Mouse (Mus musculus) cerebellum, adult 9-11 months (tissue): ENCODE results near the gene Clstn2.

ENCODE experiments used
- DNase-seq: peaks from one replicate; pipeline ENCODE4 v3.0.0; 2022

The Clstn2 gene

GRCm38 (mm10) chr9:97672681-97673080 is 360.3 kb downstream of the Clstn2 start:
- no peak for DNase-seq

GRCm38 (mm10) chr9:97672224-97672623 is 360.8 kb downstream of the Clstn2 start:
- no peak for DNase-seq

DNA sequence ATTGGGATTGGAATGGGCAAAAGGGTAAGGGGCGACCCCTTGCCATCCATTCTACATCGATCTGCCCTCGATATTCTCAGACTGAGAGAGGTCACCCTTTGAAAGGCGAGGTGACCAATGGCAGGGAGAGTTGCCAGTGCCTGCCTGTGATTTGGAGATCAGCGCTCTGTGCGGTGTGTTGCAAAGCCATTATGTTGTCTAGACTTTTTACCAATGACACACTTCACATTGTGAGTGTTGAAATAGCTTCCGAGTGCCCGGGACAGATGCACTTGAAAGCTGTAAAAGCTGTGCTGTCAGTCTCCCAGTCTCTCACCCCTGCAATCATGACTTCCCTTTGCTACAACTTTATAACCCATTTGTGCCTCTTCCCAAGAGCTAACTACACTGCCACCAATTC is 362.3 kb downstream of the Clstn2 start:
- no peak for DNase-seq

- DNase-seq, result no peak
Measured at GRCm38 (mm10) chr9:97660989-97661388, 372.0 kb downstream of the Clstn2 start.

DNA sequence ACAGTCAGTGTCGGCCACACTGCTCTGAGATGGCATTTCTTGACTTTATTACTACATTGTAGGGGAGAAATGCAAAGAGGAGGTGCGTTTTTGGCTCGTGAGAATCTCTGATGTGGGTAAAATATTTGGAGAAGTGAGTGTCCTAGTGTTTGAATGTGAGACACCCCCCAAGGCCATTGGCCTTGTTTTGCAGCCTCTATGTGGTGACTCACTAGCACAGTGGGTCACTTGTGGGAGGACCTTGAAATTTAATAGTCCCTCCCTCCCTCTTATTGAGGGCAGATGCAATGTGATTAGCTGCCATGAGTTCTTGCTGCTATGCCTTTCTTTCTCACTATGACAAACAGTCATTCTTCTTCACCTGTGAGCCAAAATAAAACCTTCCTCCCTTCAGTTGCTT is 374.2 kb downstream of the Clstn2 start:
- no peak for DNase-seq

- DNase-seq, result no peak
Measured at GRCm38 (mm10) chr9:97648409-97648808, 384.6 kb downstream of the Clstn2 start.

- no peak for DNase-seq
Measured at GRCm38 (mm10) chr9:97645746-97646145, 387.2 kb downstream of the Clstn2 start.

GRCm38 (mm10) chr9:97642396-97642795 is 390.6 kb downstream of the Clstn2 start:
- no peak for DNase-seq

GRCm38 (mm10) chr9:97639967-97640549 is 392.9 kb downstream of the Clstn2 start:
- peak; percentile 27 for DNase-seq

- peak; percentile 18 for DNase-seq
Measured at GRCm38 (mm10) chr9:97638683-97639354, 394.2 kb downstream of the Clstn2 start.

DNA sequence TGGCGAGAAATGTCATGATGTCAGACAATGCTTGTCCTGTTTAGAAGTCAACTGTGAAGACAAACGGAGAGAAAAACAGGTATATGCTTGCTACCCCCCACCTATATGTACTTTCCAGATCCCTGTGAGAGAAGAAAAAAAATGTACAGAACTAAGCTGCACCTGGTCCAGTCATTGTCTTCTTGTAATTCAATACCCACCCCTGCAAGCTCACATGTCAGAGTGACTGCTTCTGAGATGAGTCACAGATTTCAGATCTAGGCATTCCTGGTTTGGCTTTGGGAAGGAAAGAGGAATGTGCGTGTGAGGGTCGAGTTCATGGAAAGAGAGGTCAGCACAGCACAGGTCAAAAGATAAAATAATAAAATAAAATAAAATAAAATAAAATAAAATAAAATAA is 397.6 kb downstream of the Clstn2 start:
- no peak for DNase-seq

- no peak for DNase-seq
Measured at GRCm38 (mm10) chr9:97634831-97635230, 398.1 kb downstream of the Clstn2 start.

GRCm38 (mm10) chr9:97629180-97629579 is 403.8 kb downstream of the Clstn2 start:
- no peak for DNase-seq

DNA sequence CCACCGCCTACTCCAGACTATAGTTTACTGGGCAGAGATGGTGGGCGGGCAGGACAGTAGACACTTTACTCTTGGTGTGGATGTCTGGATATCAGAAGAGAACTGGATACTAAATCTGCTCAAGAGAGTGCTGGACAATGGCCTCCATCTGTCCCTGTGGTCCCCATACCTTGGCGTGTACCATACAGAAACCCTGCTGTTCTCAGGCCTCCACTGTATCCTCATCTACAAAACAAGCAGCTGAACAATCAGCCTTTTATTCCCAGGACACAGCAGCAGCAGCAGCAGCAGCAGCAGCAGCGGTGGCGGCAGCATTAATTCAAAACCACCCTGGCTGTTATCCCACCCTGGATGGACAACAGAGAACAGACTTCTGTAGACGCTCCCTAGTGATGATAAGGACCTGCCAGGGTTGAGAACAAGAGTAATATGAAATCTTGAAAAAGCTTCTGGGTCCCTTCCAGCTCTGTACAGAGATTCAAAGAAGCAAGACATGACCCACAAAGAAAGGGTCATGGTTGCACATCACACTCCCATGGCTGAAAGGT is 404.5 kb downstream of the Clstn2 start:
- DNase-seq, result no peak

- DNase-seq, result no peak
Measured at GRCm38 (mm10) chr9:97627916-97628315, 405.1 kb downstream of the Clstn2 start.

GRCm38 (mm10) chr9:97610566-97610965 is 422.4 kb downstream of the Clstn2 start:
- DNase-seq, result no peak

GRCm38 (mm10) chr9:97603729-97604128 is 429.3 kb downstream of the Clstn2 start:
- no peak for DNase-seq

DNA sequence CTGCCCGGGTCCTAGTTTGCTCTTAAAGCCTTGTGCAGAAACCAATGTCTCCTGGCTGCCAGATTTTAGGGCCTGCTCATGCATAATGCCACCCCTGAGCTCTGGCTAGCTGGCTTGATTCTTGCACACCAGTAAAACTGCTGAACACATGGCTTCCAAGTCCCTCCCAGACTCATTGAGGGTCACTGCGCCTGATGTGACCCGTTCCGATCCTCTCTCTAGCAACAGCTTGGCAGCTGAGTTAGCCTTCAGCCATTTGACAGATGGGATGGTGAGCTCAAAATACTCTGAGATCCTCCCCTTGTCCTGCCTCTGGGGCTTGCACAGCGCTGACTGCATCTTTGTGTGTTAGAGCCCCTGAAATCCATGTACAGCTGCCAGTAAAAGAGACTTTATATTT is 430.5 kb downstream of the Clstn2 start:
- DNase-seq, result no peak

DNA sequence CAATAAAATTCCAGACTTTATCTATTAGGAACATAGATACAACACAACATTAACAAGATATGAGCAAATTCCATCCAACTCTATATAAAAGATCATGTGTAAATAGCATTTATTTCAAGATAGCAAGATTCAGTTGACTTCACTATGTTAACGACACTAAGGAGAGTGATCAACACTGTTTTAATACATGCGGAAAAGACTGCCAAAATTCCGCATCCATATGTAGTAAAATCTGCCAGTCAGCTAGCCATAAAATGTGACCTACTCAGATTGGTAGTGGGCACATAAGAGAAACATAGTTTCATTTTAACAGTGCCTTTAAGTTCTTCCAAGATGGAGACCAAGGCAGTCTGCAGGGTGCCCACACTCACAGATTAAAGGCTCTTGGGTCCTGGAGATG is 434.0 kb downstream of the Clstn2 start:
- no peak for DNase-seq

GRCm38 (mm10) chr9:97590712-97591111 is 442.3 kb downstream of the Clstn2 start:
- DNase-seq, result no peak

DNA sequence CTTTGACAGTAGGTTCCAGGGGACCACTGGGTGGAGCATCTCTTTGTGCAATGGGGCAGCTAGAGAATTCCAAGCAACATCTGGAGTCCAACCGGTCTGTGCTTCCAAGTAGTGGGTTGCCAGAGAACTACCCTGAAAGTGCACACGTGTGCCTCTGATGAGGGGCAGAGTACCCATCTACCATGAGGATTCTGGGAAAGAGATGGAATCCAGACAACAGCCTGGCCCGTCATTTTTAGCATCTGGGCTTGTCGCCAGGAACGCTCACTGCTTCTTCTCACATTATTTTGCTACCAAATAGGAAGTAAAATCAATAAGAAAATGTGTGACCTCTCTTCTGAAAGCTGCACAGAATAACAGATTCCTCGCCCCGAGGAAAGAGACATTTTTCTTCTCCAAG is 462.1 kb downstream of the Clstn2 start:
- DNase-seq, result no peak

DNA sequence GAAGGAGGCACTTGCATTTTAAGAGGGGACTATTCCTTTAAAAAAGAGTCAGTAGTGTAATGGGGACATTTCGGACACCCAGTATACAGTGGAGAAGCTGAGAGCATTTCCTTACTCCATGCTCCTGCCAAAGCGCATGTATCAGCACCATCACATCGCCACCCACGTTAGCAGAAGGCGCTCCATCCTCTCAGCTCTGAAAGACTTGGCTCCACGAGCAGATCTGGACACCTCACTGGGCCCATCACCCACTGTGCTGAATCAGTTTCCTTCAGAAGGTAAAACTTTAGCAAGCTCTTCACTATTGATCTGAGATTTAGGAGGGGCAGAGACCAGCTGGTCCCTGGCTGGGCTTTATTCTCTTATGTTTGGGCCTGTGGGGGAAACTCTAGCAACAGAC is 469.9 kb downstream of the Clstn2 start:
- no peak for DNase-seq

- no peak for DNase-seq
Measured at GRCm38 (mm10) chr9:97544359-97544758, 488.6 kb downstream of the Clstn2 start.

- DNase-seq, result no peak
Measured at GRCm38 (mm10) chr9:97541419-97541818, 491.6 kb downstream of the Clstn2 start.
